Mouse (Mus musculus) lung, postnatal 25 days (tissue): ENCODE measurements at regions not wholly inside any gene's neighbourhood (a gene's known extent, or its start where the extent isn't known, plus 50 kb on each side); places are given as distances from the start of the nearest gene placed in this dataset.
A peak's percentile ranks its signal among the peaks of the same experiment; 100 is the strongest.
"Not testable (repeated sequence)": the region's sequence is repeated elsewhere in the genome, so short reads cannot be mapped to it uniquely, and the experiment has no call there.

Source experiments
- DNase-seq: peaks from one replicate; pipeline ENCODE4 v3.0.0; 2022; ENCODE audit warnings: low spot score

DNA sequence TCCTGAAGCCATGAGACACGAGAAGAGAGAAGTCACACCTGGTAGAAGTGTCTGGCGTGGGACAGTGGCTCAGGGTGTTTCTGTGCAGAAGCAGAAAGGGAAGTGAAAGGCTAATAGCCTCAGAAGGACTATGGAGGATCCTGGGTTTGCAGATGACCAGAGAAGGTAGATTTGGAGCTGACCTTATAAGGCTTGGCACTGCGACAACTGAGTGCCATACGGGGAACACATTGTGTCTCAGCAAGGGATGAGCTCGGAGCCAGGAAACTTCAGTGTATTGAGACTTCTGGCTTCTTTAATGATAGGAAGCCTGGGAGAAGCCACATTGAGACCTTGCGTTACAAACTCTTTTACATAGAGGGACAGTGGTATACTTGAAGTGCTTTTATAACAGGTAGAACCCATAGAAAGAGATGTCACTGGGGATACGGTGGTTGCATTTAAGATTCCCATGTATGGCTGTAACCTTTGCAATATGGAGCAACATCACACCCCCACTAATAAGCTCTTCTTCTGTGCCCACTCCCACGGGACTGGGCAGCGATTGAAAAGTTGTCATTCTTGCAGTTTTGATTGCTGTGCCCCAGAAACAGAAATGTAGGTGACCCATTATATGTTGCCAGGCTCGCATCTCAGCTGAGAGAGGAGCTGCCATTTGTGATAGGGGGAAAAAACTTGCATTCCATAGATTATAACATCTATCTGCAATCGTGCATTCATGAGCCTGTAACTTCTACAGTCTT, 61.8 kb upstream of the Dync1i1 start:
- no peak for DNase-seq

DNA sequence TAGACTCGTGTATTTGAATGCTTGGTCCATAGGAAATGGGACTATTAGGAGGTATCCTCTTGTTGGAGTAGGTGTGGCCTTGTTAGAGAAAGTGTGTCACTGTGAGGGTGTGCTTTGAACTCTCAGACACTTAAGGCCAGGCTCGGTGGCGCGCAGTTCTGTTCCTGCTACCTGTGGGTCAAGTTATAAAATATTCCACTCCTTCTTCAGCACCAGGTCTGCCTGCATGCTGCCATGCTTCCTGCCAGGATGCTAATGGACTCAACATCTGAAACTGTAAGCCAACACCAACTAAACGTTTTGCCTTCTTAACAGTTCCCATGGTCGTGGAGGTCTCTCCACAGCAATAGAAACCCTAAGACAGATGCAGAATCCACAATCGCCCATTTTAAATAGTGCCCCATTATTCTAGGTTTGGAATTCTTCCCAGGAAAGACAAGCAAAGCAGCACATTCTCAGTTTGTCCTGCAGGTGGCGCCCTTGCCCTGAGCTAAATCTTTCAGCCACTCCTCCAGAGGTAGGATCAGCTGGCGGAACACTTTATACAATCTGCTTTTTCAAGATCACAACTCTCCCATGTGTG, 80.2 kb upstream of the Dync1i1 start:
- DNase-seq, result peak; percentile 54

- no peak for DNase-seq
These were observed 91.2 kb upstream of the Dync1i1 start for GRCm38 (mm10) chr6:5634222-5634621.

DNA sequence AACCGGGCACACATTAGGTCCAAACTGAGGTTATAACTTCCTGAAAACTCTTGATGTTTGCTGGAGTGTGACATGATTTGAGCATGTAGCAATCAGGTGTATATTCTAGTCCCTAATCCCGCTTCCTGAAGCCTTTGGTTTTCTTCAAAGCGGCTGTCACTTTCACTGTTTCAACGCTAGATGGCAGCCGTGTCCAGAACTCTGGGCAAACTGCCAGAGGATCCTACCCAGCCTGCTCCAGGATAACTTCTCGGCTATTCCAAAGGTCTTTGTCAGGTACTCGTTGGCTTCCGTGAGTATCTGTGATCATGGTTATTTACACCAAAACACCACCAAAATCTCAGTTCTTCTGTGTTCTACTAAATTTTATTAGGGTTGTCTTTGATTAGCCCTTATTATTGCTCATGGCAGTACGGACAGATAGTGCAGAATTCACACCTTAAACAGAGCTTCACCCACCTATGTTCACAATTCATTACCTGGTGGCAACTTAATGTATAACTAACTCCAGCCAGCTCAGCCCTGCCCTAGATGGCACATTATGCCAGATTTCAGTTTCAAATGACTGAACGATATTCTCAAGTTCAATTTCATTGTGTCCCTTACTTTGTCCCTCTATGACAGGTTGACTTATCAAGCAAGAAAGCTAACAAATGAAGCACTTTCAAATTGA, 92.3 kb upstream of the Dync1i1 start:
- DNase-seq, result peak; percentile 40

- DNase-seq, result no peak
These were observed 101.4 kb upstream of the Dync1i1 start for GRCm38 (mm10) chr6:5624085-5624484.

DNA sequence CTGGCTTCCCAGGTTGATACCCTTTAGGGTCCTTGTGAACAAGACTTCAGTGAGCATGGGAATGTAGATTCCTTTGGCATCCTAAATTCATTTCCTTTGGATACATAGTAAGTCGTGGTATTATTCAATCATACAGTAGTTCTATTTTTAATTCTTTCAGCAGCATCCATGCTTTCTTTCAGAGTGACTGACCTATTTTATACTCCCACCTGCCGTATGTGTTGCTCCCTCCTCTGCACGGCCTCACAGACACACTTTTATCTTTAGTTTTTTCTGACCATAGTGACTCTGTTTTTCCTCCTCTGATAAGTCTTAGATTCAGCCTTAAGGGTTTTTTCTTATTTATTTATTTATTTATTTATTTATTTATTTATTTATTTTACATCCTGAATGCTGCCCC, 103.9 kb upstream of the Dync1i1 start:
- no peak for DNase-seq

GRCm38 (mm10) chr6:5594011-5594410, 97.9 kb upstream of the Pdk4 start:
- DNase-seq, result peak; percentile 10

DNA sequence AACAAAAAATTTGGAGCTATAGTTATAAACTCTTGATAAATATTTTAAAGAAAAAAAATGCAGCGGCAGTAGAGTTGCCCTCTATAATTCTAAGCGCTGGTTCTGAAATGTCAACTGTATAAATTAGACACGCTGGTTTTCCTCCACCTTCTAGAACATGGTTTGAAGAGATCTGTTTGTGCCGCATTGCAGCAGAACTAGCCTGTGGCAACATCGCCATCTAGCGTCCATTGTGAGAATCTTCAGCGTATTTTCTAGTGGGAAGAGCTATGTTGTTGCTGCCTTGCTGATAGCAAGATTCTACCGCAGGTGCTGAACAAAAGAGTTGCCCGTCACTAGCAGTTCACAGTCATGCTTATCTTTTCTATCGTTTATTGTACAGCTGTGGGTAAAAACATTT, 93.5 kb upstream of the Pdk4 start:
- DNase-seq, result peak; percentile 72

GRCm38 (mm10) chr6:5582923-5583525, 86.9 kb upstream of the Pdk4 start:
- DNase-seq, result no peak

- DNase-seq, result not testable (repeated sequence)
These were observed 80.8 kb upstream of the Pdk4 start for GRCm38 (mm10) chr6:5576891-5577290.

GRCm38 (mm10) chr6:5566582-5566981, 70.5 kb upstream of the Pdk4 start:
- DNase-seq, result no peak

DNA sequence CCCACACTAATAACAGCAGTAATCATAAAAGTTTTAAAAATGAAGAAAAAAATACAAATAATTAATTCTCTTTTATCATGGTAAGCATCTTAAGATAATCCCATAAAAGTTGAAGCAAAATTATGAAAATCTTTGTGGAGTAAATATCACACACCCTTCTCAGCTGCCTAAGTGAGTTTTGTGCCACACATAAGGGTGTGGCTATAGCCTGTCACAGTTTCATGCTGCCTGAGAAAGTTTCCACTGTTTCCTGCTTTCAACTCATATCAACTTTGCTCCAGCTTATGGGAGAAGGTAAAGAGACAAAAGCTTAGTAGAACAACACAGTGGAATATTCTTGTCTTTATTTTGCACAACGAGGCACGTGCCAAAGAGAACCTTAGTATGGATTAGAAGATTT, 68.9 kb upstream of the Pdk4 start:
- no peak for DNase-seq

GRCm38 (mm10) chr6:5553703-5554394, 57.7 kb upstream of the Pdk4 start:
- peak; percentile 85 for DNase-seq

DNA sequence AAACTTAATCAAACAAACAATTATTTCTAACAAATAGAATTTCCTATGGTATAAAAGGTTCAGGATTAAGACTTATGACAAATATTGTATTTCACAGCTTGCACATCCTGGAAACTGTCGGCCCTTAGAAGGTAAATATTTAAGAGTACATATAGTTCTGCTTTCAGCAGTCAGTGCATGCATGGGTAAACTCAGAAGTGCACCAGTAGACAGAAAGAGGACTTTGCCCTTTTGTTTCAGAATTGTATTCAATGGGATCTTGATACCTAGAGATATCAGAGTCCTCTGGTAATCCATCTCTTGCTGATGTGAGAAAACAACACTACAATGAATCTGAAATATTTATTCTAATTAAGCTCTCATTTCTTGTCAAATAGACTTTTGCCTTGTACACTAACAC, 54.0 kb upstream of the Pdk4 start:
- DNase-seq, result no peak
